Mouse (Mus musculus) liver, embryonic 15.5 days (tissue): ENCODE measurements around the gene Gjb4. TPM values are rescaled to one million over a fixed set of nuclear protein-coding genes. Genes with fewer than 3 reads are reported as not detected.

ENCODE experiments used
- ATAC-seq: fragments of 200-750 bp; cut with Nextera tagmentation; 2 replicates; pipeline ENCODE4 v1.8.0; 2017; ENCODE audit warnings: moderate number of reproducible peaks, mild to moderate bottlenecking, moderate library complexity; ENCODE audit not compliant: insufficient read depth
- H3K27ac ChIP-seq: fragments of 300-500 bp; sonication (generic); replicated peaks from 2 replicates; pipeline ENCODE4 v1.5.1; 2015; ENCODE audit warnings: mild to moderate bottlenecking, inconsistent platforms
- H3K27me3 ChIP-seq: fragments of 300-500 bp; sonication (generic); 2 replicates; pipeline ENCODE4 v1.6.1; 2015; ENCODE audit warnings: mild to moderate bottlenecking, inconsistent platforms
- H3K36me3 ChIP-seq: fragments of 300-500 bp; sonication (generic); replicated peaks from 2 replicates; pipeline ENCODE4 v1.6.1; 2015; ENCODE audit warnings: moderate library complexity, mild to moderate bottlenecking, inconsistent platforms
- H3K4me1 ChIP-seq: fragments of 300-500 bp; sonication (generic); replicated peaks from 2 replicates; pipeline ENCODE4 v1.6.1; 2015; ENCODE audit warnings: inconsistent platforms
- H3K4me2 ChIP-seq: fragments of 300-500 bp; sonication (generic); 2 replicates; pipeline ENCODE4 v1.6.1; 2015; ENCODE audit warnings: moderate library complexity, mild to moderate bottlenecking, inconsistent platforms
- H3K4me3 ChIP-seq: fragments of 300-500 bp; sonication (generic); replicated peaks from 2 replicates; pipeline ENCODE4 v1.5.1; 2015; ENCODE audit warnings: mild to moderate bottlenecking, inconsistent platforms
- H3K9ac ChIP-seq: fragments of 300-500 bp; sonication (generic); 2 replicates; pipeline ENCODE4 v1.6.1; 2015; ENCODE audit warnings: moderate library complexity, mild to moderate bottlenecking, inconsistent platforms
- H3K9me3 ChIP-seq: fragments of 300-500 bp; sonication (generic); replicated peaks from 2 replicates; pipeline ENCODE4 v1.6.1; 2016; ENCODE audit warnings: inconsistent platforms
- WGBS: fragments of 180-500 bp; shearing (Covaris S2); methylation state at CpG from one replicate; pipeline ENCODE4 v1.1.7; 2015; ENCODE audit warnings: mixed read lengths; ENCODE audit not compliant: insufficient replicate concordance; 5-methylcytosine and 5-hydroxymethylcytosine counted together
- polyA plus RNA-seq: library from polyadenylated mRNA; unstranded; fragments of >200 nt; fragmentation: Nextera tagmentation; extraction: Ambion mirVana; gene quantifications from 2 replicates; pipeline ENCODE4 v1.2.1, GENCODE M21; 2015

Gene Gjb4
- polyA plus RNA-seq, result not detected in 2 replicates

DNA sequence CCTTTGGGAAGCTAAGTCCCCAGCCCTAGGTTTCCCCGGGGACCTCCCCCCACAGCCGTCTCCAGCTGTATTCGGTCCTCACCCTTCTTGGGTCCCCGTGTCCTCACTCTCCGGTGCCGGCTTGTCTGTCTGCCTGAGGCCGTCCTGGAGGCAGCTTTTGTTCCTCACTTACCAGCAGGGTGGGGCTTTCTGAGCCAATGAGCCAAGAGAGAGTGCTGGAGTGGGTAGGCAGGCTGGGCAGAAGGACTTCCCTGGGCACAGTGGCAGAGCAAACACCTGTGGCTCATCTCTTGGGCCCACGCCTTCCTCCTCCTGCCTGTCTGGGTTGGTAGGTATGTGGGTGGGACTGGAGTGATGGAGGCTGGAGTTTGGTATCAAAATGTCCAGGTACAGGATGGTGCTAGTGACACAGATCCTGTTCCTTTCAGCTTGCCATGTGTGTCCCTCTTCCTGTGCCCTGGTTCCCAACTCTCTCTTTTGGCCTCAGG, at the start of gene Gjb4:
Gene Gjb4, minus strand, starts transcription at position 131 of the 488 bp plus-strand sequence.
- Histone ChIP-seq H3K9ac (no peak within 1 kb of the TSS), H3K27me3 (no peaks in the 10 kb centered on the region), H3K4me2 (no peak within 1 kb of the TSS), H3K27ac (no peak within 1 kb of the TSS), H3K4me3 (no peak within 1 kb of the TSS), H3K9me3 (no peaks in the 10 kb centered on the region), H3K4me1 (no peaks in the 10 kb centered on the region), H3K36me3 (no peaks in the 10 kb centered on the region)
- WGBS, result 59% methylated on average over 8 of the region's 8 CpGs
- ATAC-seq, result no peak

DNA sequence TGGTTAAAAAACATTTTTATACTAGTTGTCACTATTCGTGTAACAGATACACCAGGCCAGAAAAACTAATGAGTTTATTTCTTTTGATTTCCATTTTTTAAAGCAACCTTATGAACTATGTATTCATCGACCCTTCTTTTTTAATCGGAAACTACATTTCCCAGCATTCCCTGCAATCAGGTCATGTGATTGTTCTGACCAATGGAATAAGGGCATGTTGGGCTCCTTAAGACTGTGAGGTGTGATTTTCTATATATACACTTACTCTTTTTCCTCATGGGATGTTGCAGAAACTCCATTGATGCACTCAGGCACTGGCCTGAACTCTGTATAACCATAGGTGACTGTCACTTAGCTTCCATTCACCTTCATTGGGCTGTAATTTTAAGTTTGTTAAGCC, 48.7 kb upstream of the Gjb4 start:
- WGBS, result 53% methylated on average over 3 of the region's 3 CpGs

DNA sequence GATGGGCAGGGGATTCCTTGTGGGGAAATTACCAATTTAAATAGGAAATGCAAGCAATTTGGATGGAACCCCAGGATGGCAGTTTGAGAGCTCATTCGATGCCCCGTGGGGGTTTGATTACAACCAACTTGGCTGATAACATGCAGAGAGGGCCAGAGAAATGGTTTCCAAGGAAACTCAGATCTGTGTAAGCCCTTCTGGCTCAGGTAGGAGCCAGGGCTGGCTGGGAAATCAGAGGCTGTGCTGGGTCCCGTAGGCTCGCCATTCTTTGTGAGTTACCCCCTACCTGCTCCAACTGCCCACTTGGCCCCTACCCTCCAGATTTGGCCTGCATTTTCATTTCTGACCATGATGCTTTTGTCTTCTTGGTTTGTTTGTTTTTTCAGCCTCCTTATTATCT, 48.3 kb upstream of the Gjb4 start:
- Histone ChIP-seq H3K4me1 (no peaks in the 10 kb centered on the region), H3K4me2 (no peak overlapping the region), H3K9me3 (no peaks in the 10 kb centered on the region), H3K27me3 (no peaks in the 10 kb centered on the region), H3K36me3 (no peaks in the 10 kb centered on the region), H3K9ac (no peak overlapping the region), H3K27ac (no peak overlapping the region), H3K4me3 (no peak overlapping the region)
- WGBS, result 68% methylated on average over 4 of the region's 4 CpGs
- ATAC-seq, result no peak

More for the DNA sequence above, 48.7 kb upstream of the Gjb4 start:
- Histone ChIP-seq H3K36me3 (no peaks in the 10 kb centered on the region), H3K27ac (no peak overlapping the region), H3K27me3 (no peaks in the 10 kb centered on the region), H3K4me1 (no peaks in the 10 kb centered on the region), H3K9me3 (no peaks in the 10 kb centered on the region), H3K9ac (no peak overlapping the region), H3K4me2 (no peak overlapping the region), H3K4me3 (no peak overlapping the region)
- ATAC-seq, result no peak

DNA sequence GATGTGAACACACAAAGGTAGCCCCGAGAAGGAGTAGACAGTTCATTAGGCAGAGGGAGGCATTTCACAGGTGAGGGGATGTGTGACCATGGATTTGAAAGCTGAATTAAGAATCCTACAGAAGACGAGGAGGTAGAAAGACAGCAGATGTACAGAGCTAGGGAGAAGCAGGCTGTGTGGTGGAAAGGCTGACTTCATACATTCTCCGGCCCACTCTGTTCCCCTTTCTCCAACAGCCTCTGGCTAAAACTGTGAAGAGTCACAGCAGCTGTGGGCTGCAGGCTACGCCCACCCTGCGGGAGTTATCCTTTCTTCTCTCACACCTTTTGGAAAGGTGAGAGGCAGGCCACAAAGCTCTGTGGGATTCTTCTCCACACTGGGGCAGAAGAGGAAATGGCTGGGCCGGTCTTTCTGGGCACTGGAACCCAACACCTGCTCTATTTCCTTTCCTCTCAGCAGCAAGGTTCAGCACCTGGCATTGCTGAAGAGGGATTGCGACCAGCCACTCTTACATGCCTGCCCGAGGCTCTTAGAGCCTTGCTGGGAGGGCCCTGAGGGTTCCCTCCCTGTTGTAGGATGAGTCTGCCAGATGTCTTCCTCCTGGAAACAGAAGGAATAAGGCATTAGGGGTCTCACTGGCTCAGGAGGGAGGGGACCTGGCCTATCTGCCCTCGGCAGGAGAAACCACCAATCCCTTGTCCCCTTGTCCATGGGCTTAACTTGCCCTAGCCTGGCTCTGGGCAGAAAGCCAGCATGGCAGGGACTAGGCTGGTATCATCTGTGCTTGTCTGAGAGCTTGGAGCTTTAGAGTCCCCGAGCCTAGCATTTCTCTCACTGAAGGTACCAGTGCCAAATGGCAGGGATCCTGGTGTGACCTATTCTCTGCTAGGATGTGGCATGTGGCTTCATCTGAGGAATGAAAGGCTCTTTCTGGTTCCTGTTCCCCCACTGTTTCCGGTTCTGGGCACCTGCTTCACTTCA, 46.6 kb upstream of the Gjb4 start:
- H3K9me3 ChIP-seq, result no peaks in the 10 kb centered on the region
- H3K4me2 ChIP-seq, result no peak overlapping the region
- no peak for ATAC-seq
- H3K36me3 ChIP-seq, result no peaks in the 10 kb centered on the region
- H3K9ac ChIP-seq, result no peak overlapping the region
- no peak overlapping the region for H3K27ac ChIP-seq
- no peak overlapping the region for H3K4me3 ChIP-seq
- WGBS, result 33% methylated on average over 11 of the region's 11 CpGs
- H3K27me3 ChIP-seq, result no peaks in the 10 kb centered on the region
- H3K4me1 ChIP-seq, result no peaks in the 10 kb centered on the region

DNA sequence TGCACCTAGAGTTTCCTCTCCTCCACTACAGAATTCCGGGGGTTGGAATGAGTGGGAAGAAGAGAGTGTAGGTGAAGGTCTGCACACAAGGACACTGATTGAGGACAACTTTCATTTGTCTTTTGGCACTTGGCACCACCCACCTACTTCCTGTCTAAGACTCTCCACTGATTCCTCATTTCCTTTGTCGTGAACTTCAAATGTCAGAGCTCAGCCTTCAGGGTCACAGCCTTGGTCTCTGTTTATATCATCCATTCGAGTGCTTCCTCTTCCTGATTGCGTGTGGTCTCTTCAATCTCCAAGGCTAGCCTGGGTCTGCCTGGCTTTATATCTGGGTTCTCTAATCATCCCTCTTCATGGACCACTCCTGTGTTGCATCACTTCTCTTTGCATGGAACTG, 41.7 kb upstream of the Gjb4 start:
- Histone ChIP-seq H3K27me3 (no peaks in the 10 kb centered on the region), H3K27ac (no peak overlapping the region), H3K9ac (no peak overlapping the region), H3K4me2 (no peak overlapping the region), H3K4me1 (no peaks in the 10 kb centered on the region), H3K4me3 (no peak overlapping the region), H3K36me3 (no peaks in the 10 kb centered on the region), H3K9me3 (no peaks in the 10 kb centered on the region)
- 22% methylated on average over 4 of the region's 4 CpGs for WGBS
- no peak for ATAC-seq

DNA sequence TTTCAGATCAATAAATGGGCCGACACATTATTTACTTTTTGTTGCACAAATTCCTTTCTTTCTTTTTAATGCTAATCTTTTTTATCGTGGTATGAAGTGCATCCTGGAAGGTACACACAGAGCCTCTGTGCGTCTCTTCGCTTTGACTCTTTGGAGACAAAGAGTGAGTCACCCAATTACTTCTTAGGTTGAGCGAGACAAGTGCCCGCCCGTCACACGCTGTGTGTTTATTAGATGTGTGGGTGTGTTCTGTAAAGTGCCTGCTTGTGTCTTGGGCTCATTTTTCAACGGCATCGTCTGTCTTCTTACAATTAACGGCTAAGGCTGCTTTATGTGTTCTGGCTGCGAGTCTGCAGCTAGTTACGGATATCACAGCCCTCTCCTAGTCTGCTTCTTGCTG, 35.8 kb upstream of the Gjb4 start:
- no peak overlapping the region for H3K4me2 ChIP-seq
- WGBS, result 66% methylated on average over 13 of the region's 13 CpGs
- ATAC-seq, result no peak

DNA sequence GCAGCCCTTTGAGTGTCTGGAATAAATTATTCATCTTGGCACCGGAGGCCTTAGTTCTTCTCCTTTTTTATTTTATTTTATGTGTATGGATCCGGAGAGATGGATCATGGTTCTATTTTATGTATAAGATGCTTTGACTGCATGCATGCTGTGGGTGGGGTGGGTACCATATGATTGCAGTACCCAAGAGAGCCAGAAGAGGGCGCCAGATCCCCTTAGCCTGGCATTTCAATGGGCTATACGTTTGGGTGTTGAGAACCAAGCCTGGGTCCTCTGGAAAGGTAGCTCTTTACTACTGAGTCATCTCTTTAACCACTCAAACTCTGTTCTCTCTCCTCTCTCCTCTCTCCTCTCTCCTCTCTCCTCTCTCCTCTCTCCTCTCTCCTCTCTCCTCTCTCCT, 23.5 kb upstream of the Gjb4 start:
- Histone ChIP-seq H3K4me1 (no peaks in the 10 kb centered on the region), H3K4me2 (no peak overlapping the region), H3K27me3 (no peaks in the 10 kb centered on the region), H3K4me3 (no peak overlapping the region), H3K27ac (no peak overlapping the region), H3K36me3 (no peaks in the 10 kb centered on the region), H3K9me3 (no peaks in the 10 kb centered on the region), H3K9ac (no peak overlapping the region)
- no peak for ATAC-seq
- WGBS, result 20% methylated on average over 4 of the region's 4 CpGs

More for the DNA sequence above, 35.8 kb upstream of the Gjb4 start:
- H3K27ac ChIP-seq, result no peak overlapping the region
- no peak overlapping the region for H3K4me3 ChIP-seq
- no peaks in the 10 kb centered on the region for H3K36me3 ChIP-seq
- H3K9me3 ChIP-seq, result no peaks in the 10 kb centered on the region
- H3K9ac ChIP-seq, result no peak overlapping the region
- H3K4me1 ChIP-seq, result no peaks in the 10 kb centered on the region
- H3K27me3 ChIP-seq, result no peaks in the 10 kb centered on the region

DNA sequence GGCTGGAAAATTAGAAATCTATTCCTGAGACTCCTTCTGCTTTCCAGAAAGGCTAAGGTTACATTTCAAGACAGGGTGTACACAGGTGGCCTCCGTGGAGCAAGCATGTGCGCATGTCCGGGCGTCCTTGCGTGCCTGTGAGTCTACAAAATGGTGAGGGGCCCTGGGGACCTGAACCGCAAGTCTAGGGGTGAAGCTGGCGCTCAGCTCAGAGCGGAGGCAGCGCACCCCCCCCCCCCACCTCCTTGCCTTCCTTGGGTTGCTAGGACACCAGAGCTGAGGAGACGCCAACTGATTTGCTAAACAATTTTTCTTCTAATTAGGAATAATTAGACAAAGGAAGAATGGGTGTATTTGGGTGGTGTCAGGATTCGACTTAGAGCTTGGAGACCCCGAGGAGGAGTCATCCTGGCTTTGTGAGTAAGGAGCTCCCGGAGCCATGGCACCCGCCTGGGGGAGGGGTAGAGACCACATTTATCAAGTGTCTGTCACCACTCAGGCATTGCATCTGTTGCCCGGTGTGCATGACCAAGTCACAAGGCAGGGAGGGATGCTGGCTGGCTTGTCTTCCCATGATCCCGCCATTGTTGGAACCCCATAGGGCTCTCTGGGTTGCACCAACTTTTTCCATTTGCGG, 21.8 kb upstream of the Gjb4 start:
- no peaks in the 10 kb centered on the region for H3K36me3 ChIP-seq
- no peaks in the 10 kb centered on the region for H3K4me1 ChIP-seq
- H3K27me3 ChIP-seq, result no peaks in the 10 kb centered on the region
- ATAC-seq, result no peak
- 71% methylated on average over 17 of the region's 17 CpGs for WGBS
- no peak overlapping the region for H3K4me2 ChIP-seq
- no peak overlapping the region for H3K4me3 ChIP-seq
- no peak overlapping the region for H3K9ac ChIP-seq
- H3K9me3 ChIP-seq, result no peaks in the 10 kb centered on the region
- H3K27ac ChIP-seq, result no peak overlapping the region

DNA sequence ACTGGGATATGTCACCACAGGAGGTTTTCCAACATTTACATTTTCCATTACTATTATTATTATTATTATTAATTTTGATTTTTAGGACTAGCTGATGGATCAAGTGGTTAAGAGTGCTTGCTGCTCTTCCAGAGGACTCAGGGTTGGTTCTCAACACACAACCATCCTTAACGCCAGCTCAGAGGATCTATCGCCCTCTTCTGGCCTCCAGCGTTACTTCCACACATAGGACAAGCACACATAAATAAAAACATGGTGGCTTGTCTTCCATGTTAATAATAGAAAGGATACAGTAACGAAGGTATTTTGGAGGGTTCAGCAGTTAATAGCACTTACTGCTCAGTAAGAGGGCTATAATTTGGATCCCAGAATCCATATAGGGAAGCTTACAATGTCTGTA, 20.8 kb upstream of the Gjb4 start:
- no peaks in the 10 kb centered on the region for H3K9me3 ChIP-seq
- no peaks in the 10 kb centered on the region for H3K4me1 ChIP-seq
- no peak for ATAC-seq
- H3K9ac ChIP-seq, result no peak overlapping the region
- no peak overlapping the region for H3K4me3 ChIP-seq
- no peaks in the 10 kb centered on the region for H3K36me3 ChIP-seq
- no peaks in the 10 kb centered on the region for H3K27me3 ChIP-seq
- H3K4me2 ChIP-seq, result no peak overlapping the region
- no peak overlapping the region for H3K27ac ChIP-seq
- 56% methylated on average over 4 of the region's 4 CpGs for WGBS

DNA sequence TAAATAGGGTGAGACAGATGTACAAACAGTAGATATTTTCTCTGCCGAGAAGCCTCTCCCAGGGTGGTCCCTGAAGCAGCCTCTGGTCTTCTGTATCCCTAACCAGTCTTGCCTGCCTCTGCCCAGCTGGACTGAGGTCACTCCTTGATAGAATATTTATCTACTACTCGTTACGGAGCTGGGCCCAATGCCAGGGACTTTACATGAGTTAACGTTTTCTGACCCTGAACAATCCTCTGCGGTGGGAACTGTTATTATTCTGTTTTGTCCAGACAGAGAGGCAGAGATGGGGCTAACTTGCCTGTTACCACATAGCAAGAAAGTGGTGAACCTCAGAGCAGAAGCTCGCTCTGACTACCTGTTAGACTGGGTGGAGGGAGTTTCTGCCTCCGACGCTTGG, 19.6 kb upstream of the Gjb4 start:
- no peaks in the 10 kb centered on the region for H3K27me3 ChIP-seq
- no peak overlapping the region for H3K4me3 ChIP-seq
- no peak overlapping the region for H3K4me2 ChIP-seq
- H3K9ac ChIP-seq, result no peak overlapping the region
- H3K4me1 ChIP-seq, result no peaks in the 10 kb centered on the region
- H3K27ac ChIP-seq, result no peak overlapping the region
- no peak for ATAC-seq
- WGBS, result 66% methylated on average over 8 of the region's 8 CpGs
- no peaks in the 10 kb centered on the region for H3K9me3 ChIP-seq
- no peaks in the 10 kb centered on the region for H3K36me3 ChIP-seq

DNA sequence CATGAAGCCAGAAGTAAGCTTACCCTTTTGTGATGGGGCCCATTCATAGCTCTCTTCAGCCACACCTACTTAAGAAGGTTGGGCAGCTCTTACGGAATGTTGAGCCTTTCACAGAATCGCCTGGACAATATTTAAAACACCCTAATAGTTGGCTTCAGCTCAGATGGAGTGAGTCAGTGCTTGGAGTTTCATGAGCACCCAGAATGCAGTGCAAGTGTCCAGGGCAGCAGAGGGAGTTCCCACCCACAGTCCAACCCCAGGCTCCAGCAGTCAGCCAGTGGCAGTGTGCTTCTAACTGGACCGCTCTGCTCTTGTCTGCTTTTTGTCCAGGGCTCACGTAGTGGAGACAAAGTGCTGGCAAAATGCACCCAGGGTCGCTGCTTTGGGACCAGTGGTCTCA, 17.7 kb upstream of the Gjb4 start:
- no peak for ATAC-seq
- Histone ChIP-seq H3K4me1 (no peaks in the 10 kb centered on the region), H3K36me3 (no peaks in the 10 kb centered on the region), H3K9ac (no peak overlapping the region), H3K27me3 (no peaks in the 10 kb centered on the region), H3K4me3 (no peak overlapping the region), H3K9me3 (no peaks in the 10 kb centered on the region), H3K4me2 (no peak overlapping the region), H3K27ac (no peak overlapping the region)
- 53% methylated on average over 5 of the region's 5 CpGs for WGBS
